Mouse (Mus musculus): ENCODE measurements at regions not wholly inside any gene's neighbourhood (a gene's known extent, or its start where the extent isn't known, plus 50 kb on each side); places are given as distances from the start of the nearest gene placed in this dataset.

DNA sequence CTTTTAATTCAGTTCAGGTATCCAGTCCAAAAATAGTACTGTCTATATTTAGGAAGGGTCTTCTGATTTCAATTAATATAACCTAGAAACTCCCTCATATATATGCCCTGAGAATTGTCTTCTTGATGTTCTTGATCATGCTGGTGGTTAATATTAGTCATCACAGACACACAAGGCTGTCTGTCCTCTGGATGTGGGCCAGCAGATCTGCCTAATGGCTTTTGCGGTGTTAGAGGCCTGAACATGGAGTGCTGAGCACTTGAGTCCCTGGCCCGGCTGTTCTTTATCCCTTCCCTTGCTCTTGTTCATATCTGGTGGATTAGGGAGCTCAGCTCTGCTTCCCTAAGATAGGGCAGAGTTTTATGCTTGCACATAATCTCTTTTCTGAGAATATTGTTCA, 315.5 kb upstream of the Cxcr4 start:
- TF ChIP-seq EP300 (IDR thresholded peaks at IDR 0.05; ENCODE audit: low read depth) (no peak), CTCF (IDR thresholded peaks at IDR 0.05; ENCODE audit: low read depth) (no peak)

Data from heart, postnatal 0 days (tissue).